Mouse (Mus musculus): ENCODE data around the gene Ano1.

Ano1 gene

GRCm38 (mm10) chr7:144751833-144752232 lies at the start of gene Ano1:
Gene Ano1 (minus strand): TSS chr7:144751974.
- no peak for ATAC-seq (ENCODE audit: insufficient number of reproducible peaks, low FRiP score, low TSS enrichment)

DNA sequence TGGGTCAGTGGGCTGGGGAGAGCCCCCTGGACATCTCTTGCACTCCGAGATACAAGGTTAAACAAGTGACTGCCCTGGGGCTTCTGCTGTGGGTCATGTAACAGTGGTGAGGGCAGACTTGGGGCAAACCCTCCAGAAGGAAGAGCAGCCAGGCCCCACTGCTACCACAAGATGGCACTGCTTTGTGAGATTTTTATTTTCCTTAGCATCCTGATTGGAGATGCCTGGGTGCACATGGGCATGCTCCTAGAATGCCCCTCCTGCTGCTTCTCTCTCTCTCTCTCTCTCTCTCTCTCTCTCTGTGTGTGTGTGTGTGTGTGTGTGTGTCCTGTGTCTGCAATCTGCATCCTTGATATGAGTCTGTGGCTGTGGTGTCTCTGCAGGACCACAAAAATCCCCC lies 46.7 kb upstream of the Ano1 start:
- no peak for ATAC-seq (ENCODE audit: insufficient number of reproducible peaks, low FRiP score, low TSS enrichment)

DNA sequence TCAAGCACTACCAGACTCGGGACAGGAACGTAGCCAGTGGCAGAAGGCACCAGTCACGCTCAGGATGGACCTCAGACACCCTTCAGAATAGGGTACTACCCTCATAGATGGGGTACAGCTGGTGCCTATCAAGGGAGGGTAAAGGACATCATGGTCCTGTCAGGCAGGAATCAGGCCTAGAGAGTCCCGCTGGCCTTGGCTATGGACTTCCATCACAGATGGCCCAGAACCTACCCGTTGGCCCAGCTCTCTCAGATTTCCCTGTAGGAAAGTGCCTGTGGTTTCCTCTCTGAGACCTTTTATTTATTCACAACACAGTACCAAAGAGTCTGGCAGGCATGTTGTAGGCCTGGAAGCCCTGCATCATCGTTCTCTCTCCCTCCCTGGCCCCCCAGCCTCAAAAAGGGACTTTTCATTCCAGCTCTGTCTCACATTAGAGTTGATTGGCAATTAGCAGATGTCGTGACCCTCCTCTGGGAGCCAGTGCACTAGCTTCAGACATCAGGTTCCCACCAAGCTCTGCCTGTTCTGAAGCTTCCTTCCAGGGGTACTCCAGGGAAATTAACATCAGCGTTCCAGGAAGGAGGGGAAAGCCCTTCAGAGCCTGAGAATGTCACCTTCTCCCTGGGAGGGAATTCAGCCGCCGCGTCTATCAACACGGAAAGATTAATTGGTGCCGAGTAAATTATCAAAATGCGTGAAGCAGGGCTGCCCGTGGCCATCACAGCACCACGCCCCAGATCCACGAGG lies 45.4 kb upstream of the Ano1 start:
- peak; percentile 41; the same call in 1 of the 2 replicates for ATAC-seq (ENCODE audit: insufficient number of reproducible peaks, low FRiP score, low TSS enrichment)

GRCm38 (mm10) chr7:144795976-144796474 lies 44.3 kb upstream of the Ano1 start:
- no peak for ATAC-seq (ENCODE audit: insufficient number of reproducible peaks, low FRiP score, low TSS enrichment)

GRCm38 (mm10) chr7:144793296-144793695 lies 41.5 kb upstream of the Ano1 start:
- ATAC-seq (ENCODE audit: insufficient number of reproducible peaks, low FRiP score, low TSS enrichment): no peak

- ATAC-seq (ENCODE audit: insufficient number of reproducible peaks, low FRiP score, low TSS enrichment): no peak
Observed at GRCm38 (mm10) chr7:144791426-144791825, 39.7 kb upstream of the Ano1 start.

GRCm38 (mm10) chr7:144789601-144790556 lies 38.1 kb upstream of the Ano1 start:
- ATAC-seq (ENCODE audit: insufficient number of reproducible peaks, low FRiP score, low TSS enrichment): no peak

DNA sequence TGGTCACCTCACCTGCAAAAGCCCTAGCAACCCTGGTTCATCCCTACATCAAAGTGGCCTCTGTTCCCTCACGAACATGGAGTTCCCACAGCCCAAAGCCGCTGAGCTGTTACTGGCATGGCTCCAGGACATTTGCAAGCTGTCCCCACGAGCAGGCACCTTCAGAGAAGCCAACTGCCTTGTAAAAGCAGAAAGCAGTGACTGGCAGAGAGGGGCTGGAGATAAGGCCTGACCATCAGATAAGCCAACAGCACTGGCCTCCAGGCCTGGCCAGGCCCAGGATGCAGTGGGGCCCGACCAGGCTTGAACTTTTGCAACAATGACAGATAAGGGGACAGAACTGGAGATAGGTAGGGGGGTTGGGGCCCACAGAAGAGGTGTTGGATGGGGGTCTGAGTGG lies 36.9 kb upstream of the Ano1 start:
- no peak for ATAC-seq (ENCODE audit: insufficient number of reproducible peaks, low FRiP score, low TSS enrichment)

DNA sequence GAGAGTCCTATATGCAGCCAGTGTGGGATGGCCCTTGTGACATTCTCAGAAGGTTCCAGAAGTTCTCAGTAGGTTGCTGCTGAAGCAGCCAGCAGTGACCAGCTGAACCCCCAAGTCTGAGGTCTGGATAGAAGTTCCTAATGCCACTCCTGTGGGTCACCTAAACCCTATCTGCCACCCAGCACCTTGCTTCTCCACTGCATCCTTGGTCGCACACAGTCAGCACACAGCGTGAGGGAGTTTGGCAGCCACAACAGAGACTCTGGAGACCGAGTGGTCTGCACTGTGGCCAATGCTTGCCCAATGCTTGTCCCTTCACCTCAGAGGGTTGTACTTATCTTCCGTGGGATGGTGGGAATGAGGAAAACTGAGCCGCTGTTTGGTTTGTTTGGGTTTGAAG lies 35.7 kb upstream of the Ano1 start:
- no peak for ATAC-seq (ENCODE audit: insufficient number of reproducible peaks, low FRiP score, low TSS enrichment)

GRCm38 (mm10) chr7:144786571-144786970 lies 34.8 kb upstream of the Ano1 start:
- no peak for ATAC-seq (ENCODE audit: insufficient number of reproducible peaks, low FRiP score, low TSS enrichment)

GRCm38 (mm10) chr7:144784176-144784575 lies 32.4 kb upstream of the Ano1 start:
- ATAC-seq (ENCODE audit: insufficient number of reproducible peaks, low FRiP score, low TSS enrichment): no peak

DNA sequence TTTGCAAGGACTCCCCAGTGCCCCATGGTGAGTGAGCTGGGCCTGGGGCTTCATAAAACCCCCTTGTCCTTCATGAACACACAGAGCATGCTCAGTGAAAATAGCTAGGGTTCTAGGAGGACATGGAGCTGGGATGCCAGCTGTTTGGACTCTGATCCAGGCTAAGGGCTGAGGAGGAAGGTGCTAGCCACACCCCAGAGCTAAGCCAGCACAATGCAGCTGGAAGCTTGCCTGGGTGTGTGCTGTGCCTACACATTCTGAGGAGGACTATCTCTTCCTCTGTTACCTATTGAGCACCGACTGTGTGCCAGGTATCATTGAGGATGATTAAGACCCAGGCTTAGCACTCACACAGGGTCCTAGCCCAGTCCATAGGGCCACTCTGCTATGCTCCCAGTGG lies 30.6 kb upstream of the Ano1 start:
- no peak for ATAC-seq (ENCODE audit: insufficient number of reproducible peaks, low FRiP score, low TSS enrichment)

- no peak for ATAC-seq (ENCODE audit: insufficient number of reproducible peaks, low FRiP score, low TSS enrichment)
Observed at GRCm38 (mm10) chr7:144781337-144781736, 29.6 kb upstream of the Ano1 start.

- no peak for ATAC-seq (ENCODE audit: insufficient number of reproducible peaks, low FRiP score, low TSS enrichment)
Observed at GRCm38 (mm10) chr7:144780190-144780589, 28.4 kb upstream of the Ano1 start.

DNA sequence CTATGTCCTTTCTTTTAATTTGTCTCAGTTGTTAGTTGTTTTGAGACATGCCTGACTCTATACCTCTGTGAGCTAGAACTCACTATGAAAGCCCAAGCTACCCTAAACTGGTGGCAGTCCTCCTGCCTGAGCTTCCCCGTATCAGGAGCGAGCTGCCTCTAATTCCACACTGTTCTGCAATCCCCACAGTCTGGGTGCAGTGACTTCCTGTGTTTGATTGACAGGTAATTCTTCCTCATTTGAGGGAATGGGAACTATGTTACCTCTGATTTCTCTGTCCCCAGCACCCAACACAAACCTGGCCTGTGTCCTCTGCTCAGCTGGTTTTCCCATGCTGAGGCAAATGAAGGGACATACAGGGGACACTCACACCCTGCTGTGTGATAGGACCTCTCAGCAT lies 27.9 kb upstream of the Ano1 start:
- no peak for ATAC-seq (ENCODE audit: insufficient number of reproducible peaks, low FRiP score, low TSS enrichment)

- ATAC-seq (ENCODE audit: insufficient number of reproducible peaks, low FRiP score, low TSS enrichment): no peak
Observed at GRCm38 (mm10) chr7:144777805-144778204, 26.0 kb upstream of the Ano1 start.

GRCm38 (mm10) chr7:144775804-144776447 lies 24.2 kb upstream of the Ano1 start:
- 0 out of 2 replicates have a peak, but pooled peaks have one; percentile 50 for ATAC-seq (ENCODE audit: insufficient number of reproducible peaks, low FRiP score, low TSS enrichment)

DNA sequence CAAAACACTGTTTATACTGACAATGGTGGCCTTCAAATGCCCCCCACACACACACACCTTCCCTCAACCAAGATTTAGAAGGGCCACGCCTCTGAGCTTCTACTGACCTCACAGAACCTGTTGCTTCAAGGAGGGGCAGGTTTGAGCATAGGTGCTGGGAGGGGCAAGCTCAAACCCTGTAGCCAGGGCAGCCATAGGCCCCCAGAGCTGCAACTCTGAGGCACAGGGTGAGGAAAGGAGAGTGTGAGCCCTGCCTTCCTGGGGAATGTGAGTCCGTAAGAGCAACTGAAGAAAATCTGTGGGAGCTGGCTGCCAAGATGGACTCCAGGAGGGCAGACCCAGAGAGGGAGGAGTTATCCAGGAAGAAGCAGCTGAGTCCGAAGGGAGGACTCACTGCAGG lies 23.4 kb upstream of the Ano1 start:
- no peak for ATAC-seq (ENCODE audit: insufficient number of reproducible peaks, low FRiP score, low TSS enrichment)

DNA sequence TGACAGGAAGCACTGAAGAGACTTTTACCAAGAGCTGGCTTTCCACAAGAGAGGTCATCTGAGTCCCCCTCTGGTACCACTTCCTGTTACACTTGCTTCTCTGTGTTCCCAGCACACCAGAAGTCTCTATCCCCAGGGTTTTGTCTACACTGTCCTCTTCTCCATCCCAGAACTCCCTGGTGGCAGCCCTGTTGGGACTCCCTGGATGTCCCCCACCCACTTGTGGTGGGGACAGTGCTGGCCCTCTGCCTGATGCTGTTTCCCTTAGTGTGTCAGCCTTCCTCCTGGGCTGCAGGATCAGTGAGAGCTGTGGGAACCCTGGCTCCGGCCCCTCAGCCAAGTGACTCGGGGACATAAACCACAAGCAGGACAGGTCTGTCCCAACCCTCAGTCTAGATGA lies 22.5 kb upstream of the Ano1 start:
- ATAC-seq (ENCODE audit: insufficient number of reproducible peaks, low FRiP score, low TSS enrichment): no peak

DNA sequence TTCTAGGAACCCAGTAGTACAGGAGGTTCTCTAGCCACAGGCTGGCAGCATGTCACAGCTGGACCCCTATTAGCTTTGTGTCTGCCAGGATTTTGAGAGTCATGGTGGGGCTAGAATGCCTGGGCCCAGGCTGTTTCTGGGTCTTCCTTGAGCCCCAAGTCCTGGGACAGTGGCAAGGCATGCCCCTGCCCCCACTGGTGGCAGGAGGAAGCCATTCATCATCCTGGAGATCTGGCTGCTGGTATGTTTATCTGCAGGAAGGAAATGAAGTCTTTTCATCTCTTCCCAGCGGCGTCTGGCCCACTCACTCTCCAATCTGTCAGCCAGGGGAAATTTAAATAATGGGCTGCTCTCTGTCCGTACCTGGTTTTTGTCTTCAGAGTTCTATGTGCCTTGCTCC lies 18.3 kb upstream of the Ano1 start:
- ATAC-seq (ENCODE audit: insufficient number of reproducible peaks, low FRiP score, low TSS enrichment): no peak

Data from cerebellum, adult (tissue).